Mouse (Mus musculus) thymus, adult 2 months (tissue): ENCODE results near the gene Ccdc33. TPM values are rescaled to one million over a fixed set of nuclear protein-coding genes. Genes with fewer than 3 reads are reported as not detected.

Source experiments
- DNase-seq: peaks from one replicate; pipeline ENCODE4 v3.0.0; 2021
- H3K27ac ChIP-seq: fragments of 200-500 bp; 2 replicates; pipeline ENCODE4 v1.5.1; 2012; ENCODE audit warnings: low read length, control low read depth; ENCODE audit not compliant: control insufficient read depth, insufficient read depth
- H3K27me3 ChIP-seq: fragments of 200-500 bp; 2 replicates; pipeline ENCODE4 v1.6.1; 2012; ENCODE audit warnings: mild to moderate bottlenecking, low read length, moderate library complexity, mixed read lengths; ENCODE audit not compliant: control insufficient read depth, insufficient read depth
- H3K36me3 ChIP-seq: fragments of 200-500 bp; 2 replicates; pipeline ENCODE4 v1.6.1; 2012; ENCODE audit warnings: mild to moderate bottlenecking, low read length, moderate library complexity; ENCODE audit not compliant: control insufficient read depth, insufficient read depth
- H3K4me1 ChIP-seq: fragments of 200-500 bp; replicated peaks from 2 replicates; pipeline ENCODE4 v1.6.1; 2012; ENCODE audit warnings: low read length; ENCODE audit not compliant: control insufficient read depth, insufficient read depth
- H3K4me3 ChIP-seq: fragments of 200-500 bp; 2 replicates; pipeline ENCODE4 v1.5.1; 2012; ENCODE audit warnings: mild to moderate bottlenecking, low read length, control low read depth, moderate library complexity; ENCODE audit not compliant: control insufficient read depth, insufficient read depth
- CTCF ChIP-seq: fragments of 200-500 bp; IDR thresholded peaks from 2 replicates; pipeline ENCODE4 v1.5.1; 2012; ENCODE audit warnings: mild to moderate bottlenecking, control low read depth, low read length, moderate library complexity, borderline replicate concordance; ENCODE audit not compliant: control insufficient read depth, poor library complexity, insufficient read depth; ENCODE audit errors: extremely low read depth
- POLR2A ChIP-seq: fragments of 200-500 bp; IDR thresholded peaks from 2 replicates; pipeline ENCODE4 v1.6.1; 2012; ENCODE audit warnings: mild to moderate bottlenecking, low read length, control low read depth, moderate library complexity; ENCODE audit not compliant: control insufficient read depth, poor library complexity, insufficient read depth; ENCODE audit errors: extremely low read depth
- WGBS: fragments of 180-500 bp; shearing (Covaris S2); methylation state at CpG from one replicate; pipeline ENCODE4 v1.1.7; 2018; 5-methylcytosine and 5-hydroxymethylcytosine counted together
- polyA plus RNA-seq: library from polyadenylated mRNA; depleted of rRNA; stranded (reverse); fragments of >200 nt; gene quantifications from 2 replicates; pipeline ENCODE4 v1.2.3, GENCODE M21; 2012

Ccdc33 gene
- polyA plus RNA-seq, 1 experiment, result 1.2 TPM

- no peaks in the 10 kb centered on the region for H3K4me1 ChIP-seq
- 95% methylated on average over 7 of the region's 7 CpGs for WGBS
- no peak for DNase-seq
- H3K4me3 ChIP-seq, result no peak overlapping the region
- H3K27ac ChIP-seq, result no peak overlapping the region
- H3K36me3 ChIP-seq, result no peaks in the 10 kb centered on the region
- no peaks in the 10 kb centered on the region; the same call in 1 of the 2 replicates for H3K27me3 ChIP-seq
- TF ChIP-seq CTCF (no peak), POLR2A (no peak)
Observed at GRCm38 (mm10) chr9:58086861-58087260, 31.8 kb downstream of the Ccdc33 start.

- Histone ChIP-seq H3K27me3 (no peaks in the 10 kb centered on the region; the same call in 1 of the 2 replicates), H3K36me3 (no peaks in the 10 kb centered on the region), H3K4me3 (no peak overlapping the region), H3K27ac (no peak overlapping the region), H3K4me1 (no peaks in the 10 kb centered on the region)
- TF ChIP-seq CTCF (no peak), POLR2A (no peak)
- WGBS, result 70% methylated on average over 9 of the region's 9 CpGs
- DNase-seq, result no peak
Observed at GRCm38 (mm10) chr9:58086203-58086602, 32.4 kb downstream of the Ccdc33 start.

- H3K27ac ChIP-seq, result no peak overlapping the region
- no peaks in the 10 kb centered on the region for H3K4me1 ChIP-seq
- H3K27me3 ChIP-seq, result no peaks in the 10 kb centered on the region; the same call in 1 of the 2 replicates
- TF ChIP-seq POLR2A (no peak), CTCF (no peak)
- no peak overlapping the region for H3K4me3 ChIP-seq
- DNase-seq, result no peak
- no peaks in the 10 kb centered on the region for H3K36me3 ChIP-seq
- 2% methylated on average over 2 of the region's 2 CpGs for WGBS
Observed at GRCm38 (mm10) chr9:58085074-58085473, 33.5 kb downstream of the Ccdc33 start.

- Histone ChIP-seq H3K4me3 (no peak overlapping the region), H3K4me1 (no peaks in the 10 kb centered on the region), H3K27ac (no peak overlapping the region), H3K36me3 (no peaks in the 10 kb centered on the region), H3K27me3 (no peaks in the 10 kb centered on the region; the same call in 1 of the 2 replicates)
- no peak for DNase-seq
- no peak for TF ChIP-seq POLR2A
- TF ChIP-seq CTCF, result no peak
- 23% methylated on average over 8 of the region's 8 CpGs for whole genome bisulfite sequencing
Observed at GRCm38 (mm10) chr9:58084586-58084985, 34.0 kb downstream of the Ccdc33 start.

- Histone ChIP-seq H3K4me3 (no peak overlapping the region), H3K27me3 (no peaks in the 10 kb centered on the region), H3K4me1 (no peaks in the 10 kb centered on the region), H3K36me3 (no peaks in the 10 kb centered on the region), H3K27ac (no peak overlapping the region)
- no peak for TF ChIP-seq CTCF
- DNase-seq, result no peak
- WGBS, result 54% methylated on average over 3 of the region's 3 CpGs
Observed at GRCm38 (mm10) chr9:58074561-58074960, 44.1 kb downstream of the Ccdc33 start.

DNA sequence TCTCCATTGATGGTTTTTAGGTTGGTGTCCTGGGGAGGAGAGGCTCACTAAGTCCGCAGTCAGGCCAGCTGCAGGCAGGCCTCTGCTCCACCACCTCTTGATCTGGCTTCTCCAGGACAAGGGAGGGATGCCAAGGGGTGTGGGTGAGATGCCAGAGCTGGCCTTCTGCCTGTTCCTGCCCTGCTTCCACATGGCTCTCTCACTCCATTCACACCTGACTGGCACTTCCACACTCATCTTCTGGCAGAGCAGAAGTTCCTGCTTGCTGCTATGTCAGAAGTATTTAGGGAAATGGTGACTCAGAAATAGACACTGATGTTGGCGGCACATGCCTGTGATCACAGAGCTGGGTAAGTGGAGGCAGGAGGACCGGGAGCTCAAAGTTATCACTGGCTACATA, 51.1 kb downstream of the Ccdc33 start:
- Histone ChIP-seq H3K27me3 (no peaks in the 10 kb centered on the region), H3K4me1 (no peaks in the 10 kb centered on the region), H3K27ac (no peak overlapping the region), H3K4me3 (no peak overlapping the region), H3K36me3 (no peaks in the 10 kb centered on the region)
- TF ChIP-seq CTCF (no peak), POLR2A (no peak)
- no peak for DNase-seq
- WGBS, result 92% methylated on average over 3 of the region's 3 CpGs

- H3K4me3 ChIP-seq, result no peak overlapping the region
- no peaks in the 10 kb centered on the region for H3K36me3 ChIP-seq
- 66% methylated on average over 6 of the region's 6 CpGs for WGBS
- H3K27me3 ChIP-seq, result no peaks in the 10 kb centered on the region
- H3K4me1 ChIP-seq, result no peaks in the 10 kb centered on the region
- no peak for DNase-seq
- no peak for TF ChIP-seq POLR2A
- TF ChIP-seq CTCF, result no peak
- H3K27ac ChIP-seq, result no peak overlapping the region
Observed at GRCm38 (mm10) chr9:58066731-58067095, 51.9 kb downstream of the Ccdc33 start.
